Mouse (Mus musculus) heart, postnatal 0 days (tissue): Measurements from ENCODE around the gene Stxbp2.

ENCODE experiments used
- CTCF ChIP-seq: IDR thresholded peaks from 2 replicates; pipeline ENCODE4 v1.5.1; 2016; ENCODE audit warnings: antibody characterized with exemption, control low read depth, low read depth
- EP300 ChIP-seq: IDR thresholded peaks from 2 replicates; pipeline ENCODE4 v1.6.1; 2016; ENCODE audit warnings: antibody characterized with exemption, low read depth

DNA sequence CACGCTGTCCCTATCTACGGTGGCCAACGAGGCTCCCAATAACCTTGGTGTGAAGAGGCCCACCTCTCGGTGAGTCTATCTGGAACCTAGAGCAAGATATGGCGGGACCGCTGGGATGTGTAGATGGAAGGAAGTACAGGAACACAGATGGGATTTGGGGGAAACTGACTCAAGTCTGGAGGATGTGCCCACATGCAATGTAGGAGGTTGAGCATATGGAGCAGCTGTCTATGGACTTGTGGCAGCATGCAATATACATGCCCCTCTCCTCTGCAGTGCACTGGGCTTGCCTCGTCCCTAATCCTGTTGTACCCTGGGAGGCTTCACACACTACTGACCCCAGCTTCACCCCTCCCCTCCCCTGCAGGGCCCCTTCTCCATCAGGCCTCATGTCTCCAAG lies 22.9 kb upstream of the Stxbp2 start:
- TF ChIP-seq CTCF, result no peak
- TF ChIP-seq EP300, result no peak
